29 mouse cellular contexts compared by ENCODE assay signal in genomic region chr8:4521472-4521871, GRCm38 (mm10). TPM values are rescaled to one million over a fixed set of nuclear protein-coding genes. Genes with fewer than 3 reads are reported as not detected.
DNase-seq lines count a peak whose midpoint lies in the region; ATAC-seq and TF ChIP-seq lines count a peak whose summit lies in the region.
"Had no signal": no experiment of that assay in that cellular context is flagged by ENCODE, and none has a peak within 500 bp of the region (broad histone marks: within the 10 kb centered on the region; RNA-seq: fewer than 3 reads in every experiment).

No protein-coding gene starts in this region.

- dilution Hi-C loops in CH12.LX (cut with MboI; ENCODE audit: extremely low pct_ligation_motif_present, extremely low pct_unique_long_range_greater_than_20kb, low sequenced_read_pairs), result no loop called here

- TF ChIP-seq RAD21 in CH12.LX (IDR thresholded peaks at IDR 0.05; ENCODE audit: low read depth, low read length), result no peak

- H3K27ac ChIP-seq in liver, postnatal 0 days (ENCODE audit: low read depth), result no peak overlapping the region
- H3K27ac ChIP-seq in liver, embryonic 12.5 days, result no peak overlapping the region
- no peak overlapping the region for H3K27ac ChIP-seq in CH12.LX (ENCODE audit: insufficient read depth, low read depth)
- no peak overlapping the region for H3K27ac ChIP-seq in limb, embryonic 10.5 days
- H3K27ac ChIP-seq: forebrain, embryonic 13.5 days; hindbrain, embryonic 14.5 days; liver, embryonic 15.5 days; lung, embryonic 15.5 days; midbrain, embryonic 12.5 days; neural tube, embryonic 13.5 days had no signal

- H3K4me2 ChIP-seq in liver, postnatal 0 days (ENCODE audit: low read depth, low read length), result no peak overlapping the region
- no peak overlapping the region for H3K4me2 ChIP-seq in liver, embryonic 12.5 days
- H3K4me2 ChIP-seq in CH12.LX (ENCODE audit: insufficient read depth, low read depth, poor library complexity, severe bottlenecking), result no peak overlapping the region
- H3K4me2 ChIP-seq: forebrain, embryonic 13.5 days; heart, embryonic 12.5 days; hindbrain, embryonic 14.5 days; liver, embryonic 15.5 days; lung, embryonic 15.5 days; midbrain, embryonic 12.5 days; neural tube, embryonic 13.5 days had no signal

- in situ Hi-C loops in CH12.LX (cut with MboI; ENCODE audit: low pct_ligation_motif_present, low pct_unique_long_range_greater_than_20kb, low sequenced_read_pairs), result loop anchor here (25.0 kb wide), 1 partner anchor 359 kb away; the partner anchor contains the start of gene Evi5l

- no peaks in the 10 kb centered on the region for H3K79me2 ChIP-seq in CH12.LX (replicated peaks; ENCODE audit: control insufficient read depth, extremely low read depth, insufficient read depth, poor library complexity, severe bottlenecking)

- H3K36me3 ChIP-seq in liver, postnatal 0 days (replicated peaks; ENCODE audit: insufficient read depth, low read length), result no peaks in the 10 kb centered on the region
- peaks cover 4% of the 10 kb centered on the region; the same call in 1 of the 2 replicates for H3K36me3 ChIP-seq in liver, embryonic 12.5 days
- peaks cover 43 to 68% of the 10 kb centered on the region in 2 experiments for H3K36me3 ChIP-seq in CH12.LX (replicated peaks in 1 of 2; ENCODE audit: control insufficient read depth in 1 of 2, insufficient read depth in 1 of 2, low read length in 1 of 2)
- H3K36me3 ChIP-seq in limb, embryonic 10.5 days, result peaks cover 48% of the 10 kb centered on the region
- H3K36me3 ChIP-seq in splenic B cell, adult 2 months (ENCODE audit: control insufficient read depth, insufficient read depth, low read length, poor library complexity, severe bottlenecking), result peaks cover 8% of the 10 kb centered on the region
- H3K36me3 ChIP-seq: G1E; liver, embryonic 15.5 days had no signal

- no peaks in the 10 kb centered on the region for H3K9me3 ChIP-seq in liver, postnatal 0 days (ENCODE audit: low read length)
- H3K9me3 ChIP-seq in liver, embryonic 12.5 days (replicated peaks), result no peaks in the 10 kb centered on the region
- no peaks in the 10 kb centered on the region for H3K9me3 ChIP-seq in CH12.LX (replicated peaks; ENCODE audit: low read length)
- H3K9me3 ChIP-seq in limb, embryonic 10.5 days (replicated peaks), result no peaks in the 10 kb centered on the region
- H3K9me3 ChIP-seq: forebrain, embryonic 13.5 days; G1E; heart, embryonic 12.5 days; liver, embryonic 15.5 days; lung, embryonic 15.5 days; megakaryocyte, embryonic 14.5 days; midbrain, embryonic 12.5 days; neural tube, embryonic 13.5 days had no signal

- no peaks in the 10 kb centered on the region for H3K4me1 ChIP-seq in liver, postnatal 0 days (ENCODE audit: insufficient read depth)
- H3K4me1 ChIP-seq in liver, embryonic 12.5 days, result no peaks in the 10 kb centered on the region
- peaks cover 3 to 16% of the 10 kb centered on the region in 2 experiments; a peak in 3 of 4 replicates for H3K4me1 ChIP-seq in CH12.LX (ENCODE audit: control insufficient read depth in 1 of 2, insufficient read depth in 2 of 2)
- H3K4me1 ChIP-seq in limb, embryonic 10.5 days, result no peaks in the 10 kb centered on the region
- H3K4me1 ChIP-seq: forebrain, embryonic 13.5 days; heart, embryonic 12.5 days; liver, embryonic 15.5 days; lung, embryonic 15.5 days; midbrain, embryonic 12.5 days; neural tube, embryonic 13.5 days had no signal

- no peak for TF ChIP-seq EP300 in liver, postnatal 0 days (IDR thresholded peaks at IDR 0.05; ENCODE audit: low read depth)
- no peak for TF ChIP-seq EP300 in CH12.LX (IDR thresholded peaks at IDR 0.05; ENCODE audit: low read length)

- H3K9ac ChIP-seq in liver, postnatal 0 days (replicated peaks), result no peak overlapping the region
- H3K9ac ChIP-seq in liver, embryonic 12.5 days, result no peak overlapping the region
- no peak overlapping the region for H3K9ac ChIP-seq in CH12.LX (ENCODE audit: insufficient read depth, low read depth)
- H3K9ac ChIP-seq: forebrain, embryonic 13.5 days; heart, embryonic 12.5 days; hindbrain, embryonic 14.5 days; liver, embryonic 15.5 days; lung, embryonic 15.5 days; midbrain, embryonic 12.5 days; neural tube, embryonic 13.5 days had no signal

- no peak overlapping the region for H3K4me3 ChIP-seq in liver, postnatal 0 days (ENCODE audit: low read depth, low read length)
- no peak overlapping the region for H3K4me3 ChIP-seq in liver, embryonic 12.5 days
- H3K4me3 ChIP-seq in CH12.LX (replicated peaks in 1 of 3; ENCODE audit: low read depth in 2 of 3, low read length in 2 of 3, poor library complexity in 1 of 3), result no peak overlapping the region
- H3K4me3 ChIP-seq in limb, embryonic 10.5 days, result no peak overlapping the region
- H3K4me3 ChIP-seq: forebrain, embryonic 13.5 days; heart, embryonic 12.5 days; liver, embryonic 15.5 days; lung, embryonic 15.5 days; megakaryocyte, embryonic 14.5 days; midbrain, embryonic 12.5 days; neural tube, embryonic 13.5 days had no signal

- peak; percentile 61 for ATAC-seq in liver, postnatal 0 days
- ATAC-seq in liver, embryonic 12.5 days, result no peak
- ATAC-seq: forebrain, embryonic 13.5 days; intestine, postnatal 0 days had no signal

- 38% methylated on average over 4 of the region's 4 CpGs for WGBS in liver, postnatal 0 days (ENCODE audit: insufficient replicate concordance)
- 48% methylated on average over 4 of the region's 4 CpGs for WGBS in liver, embryonic 12.5 days (ENCODE audit: insufficient replicate concordance)
- 92% methylated on average over 4 of the region's 4 CpGs for WGBS in limb, embryonic 10.5 days

- TF ChIP-seq POLR2A in CH12.LX (IDR thresholded peaks at IDR 0.05; ENCODE audit: low read depth, low read length), result no peak

- no peaks in the 10 kb centered on the region for H3K27me3 ChIP-seq in liver, postnatal 0 days (ENCODE audit: insufficient read depth, low read length)
- H3K27me3 ChIP-seq in liver, embryonic 12.5 days (replicated peaks), result no peaks in the 10 kb centered on the region
- H3K27me3 ChIP-seq in CH12.LX (replicated peaks), result no peaks in the 10 kb centered on the region
- H3K27me3 ChIP-seq in limb, embryonic 10.5 days (ENCODE audit: low read depth, poor library complexity, severe bottlenecking), result no peaks in the 10 kb centered on the region
- no peaks in the 10 kb centered on the region for H3K27me3 ChIP-seq in splenic B cell, adult 2 months (ENCODE audit: control insufficient read depth, insufficient read depth, low read length, poor library complexity, severe bottlenecking)
- H3K27me3 ChIP-seq: forebrain, embryonic 13.5 days; heart, embryonic 12.5 days; liver, embryonic 15.5 days; lung, embryonic 15.5 days; megakaryocyte, embryonic 14.5 days; midbrain, embryonic 12.5 days; neural tube, embryonic 13.5 days had no signal

- TF ChIP-seq CTCF in liver, postnatal 0 days (IDR thresholded peaks at IDR 0.05; ENCODE audit: low read depth), result no peak
- TF ChIP-seq CTCF in CH12.LX (conservative IDR thresholded peaks at IDR 0.05 in 1 of 2, IDR thresholded peaks at IDR 0.05 in 1 of 2; ENCODE audit: low read depth in 2 of 2, low read length in 2 of 2), result no peak

- DNase-seq in liver, postnatal 0 days, result no peak
- peak; percentile 23 for DNase-seq in CH12.LX (ENCODE audit: extremely low read depth)
- peak; percentile 10 for DNase-seq in limb, embryonic 10.5 days (ENCODE audit: low spot score)
- peak; percentile 73 for DNase-seq in splenic B cell, adult 2 months (ENCODE audit: low read depth, low spot score)
- DNase-seq in cerebellum, adult 8-10 months, result no peak
- no peak for DNase-seq in urinary bladder, adult 2 months (ENCODE audit: low spot score)
- DNase-seq: adrenal gland, postnatal 25 days; cerebellum, adult 11-12 months; cerebellum, postnatal 25 days; gastrocnemius, postnatal 14 days; heart, adult 18-20 months; heart, postnatal 4 days; kidney, adult 9 months; kidney, postnatal 10 days; layer of hippocampus, adult 9-11 months; retina, postnatal 1 day; right cerebral cortex, postnatal 14 days; thymus, postnatal 4 days had no signal

TF ChIP-seq in CH12.LX, 34 proteins besides CTCF, POLR2A, EP300 and RAD21:
- TF ChIP-seq TCF12 (IDR thresholded peaks at IDR 0.05; ENCODE audit: low read depth, low read length) (no peak), TBP (conservative IDR thresholded peaks at IDR 0.05; ENCODE audit: low read depth, low read length) (no peak), ZMIZ1 (IDR thresholded peaks at IDR 0.05; ENCODE audit: low read depth, low read length) (no peak), MXI1 (IDR thresholded peaks at IDR 0.05; ENCODE audit: low read depth, low read length) (no peak), MAFK (IDR thresholded peaks at IDR 0.05; ENCODE audit: insufficient replicate concordance, low read length) (no peak), RCOR1 (conservative IDR thresholded peaks at IDR 0.05; ENCODE audit: low read depth, low read length) (no peak), MAX (IDR thresholded peaks at IDR 0.05; ENCODE audit: low read length) (no peak), KAT2A (IDR thresholded peaks at IDR 0.05; ENCODE audit: insufficient replicate concordance, low read length) (no peak), MEF2A (IDR thresholded peaks at IDR 0.05; ENCODE audit: borderline replicate concordance, low read depth, low read length) (no peak), E2F4 (IDR thresholded peaks at IDR 0.05; ENCODE audit: insufficient replicate concordance, low read depth, low read length) (no peak), UBTF (IDR thresholded peaks at IDR 0.05; ENCODE audit: low read depth, low read length) (no peak), NRF1 (IDR thresholded peaks at IDR 0.05; ENCODE audit: low read depth, low read length) (no peak), SIN3A (IDR thresholded peaks at IDR 0.05; ENCODE audit: low read length) (no peak), SMC3 (IDR thresholded peaks at IDR 0.05; ENCODE audit: low read depth, low read length) (no peak), USF1 (IDR thresholded peaks at IDR 0.05; ENCODE audit: low read depth, low read length) (no peak), CHD2 (IDR thresholded peaks at IDR 0.05; ENCODE audit: low read length) (no peak), BHLHE40 (IDR thresholded peaks at IDR 0.05; ENCODE audit: low read depth, low read length) (no peak), ZC3H11A (IDR thresholded peaks at IDR 0.05; ENCODE audit: low read depth, low read length) (no peak), CHD1 (IDR thresholded peaks at IDR 0.05; ENCODE audit: low read depth, low read length) (no peak), NELFE (IDR thresholded peaks at IDR 0.05; ENCODE audit: low read depth, low read length) (no peak)

RNA-seq across cellular contexts. Expression of gene Cers4, which starts 28.6 kb away (rescaled TPM):
- 3.8 and 3.9 TPM in 2 replicates for polyA plus RNA-seq in liver, postnatal 0 days (2015; fragmentation: Nextera tagmentation; extraction: Ambion mirVana)
- 4.2 and 4.3 TPM in 2 replicates for polyA plus RNA-seq in liver, embryonic 12.5 days (2016; fragmentation: Nextera tagmentation; extraction: Ambion mirVana)
- total RNA-seq in CH12.LX (2012; rRNA removed) (8.6 and 13.3 TPM in 2 replicates), CH12.LX (2014; rRNA removed) (11.9 and 15.3 TPM in 2 replicates)
- polyA plus RNA-seq in CH12.LX (2012; ENCODE audit: insufficient read length, low read depth), result 9.9 and 11.4 TPM in 2 replicates
- polyA plus RNA-seq in limb, embryonic 10.5 days (2016; fragmentation: Nextera tagmentation; extraction: Ambion mirVana), result 8.3 and 10.2 TPM in 2 replicates
- 44.8 and 47.9 TPM in 2 replicates for polyA plus RNA-seq in urinary bladder, adult 2 months (2012; rRNA removed)
- polyA plus RNA-seq: G1E had no signal

Comparison
In these comparisons a context has a peak if more than half of its experiments do, and no peak if none do; other contexts are left out.
1. DNase-seq: peak in CH12.LX (single experiment), limb, embryonic 10.5 days (single experiment) and splenic B cell, adult 2 months (single experiment); none in liver, postnatal 0 days (single experiment), cerebellum, adult 8-10 months (single experiment) and urinary bladder, adult 2 months (single experiment).